Mouse (Mus musculus): ENCODE measurements at regions not wholly inside any gene's neighbourhood (a gene's known extent, or its start where the extent isn't known, plus 50 kb on each side); places are given as distances from the start of the nearest gene placed in this dataset.

GRCm38 (mm10) chr10:45892464-45892863 lies 314.8 kb downstream of the Hace1 start:
- Histone ChIP-seq H3K9ac (ENCODE audit: low read length) (no peak overlapping the region), H3K4me2 (ENCODE audit: low read length) (no peak overlapping the region), H3K27ac (replicated peaks in 1 of 2; ENCODE audit: control insufficient read depth in 1 of 2, insufficient read depth in 1 of 2, low read depth in 2 of 2, low read length in 2 of 2) (no peak overlapping the region), H3K4me1 (ENCODE audit: control insufficient read depth in 2 of 2, insufficient read depth in 2 of 2, low read length in 2 of 2) (peaks cover 3 to 4% of the 10 kb centered on the region in 2 experiments; a peak in 2 of 4 replicates), H3K4me3 (ENCODE audit: control insufficient read depth in 1 of 2, insufficient read depth in 1 of 2, low read depth in 1 of 2, low read length in 2 of 2) (no peak overlapping the region), H3K36me3 (ENCODE audit: control insufficient read depth, insufficient read depth, low read length) (no peaks in the 10 kb centered on the region), H3K9me3 (ENCODE audit: control insufficient read depth, low read length) (no peaks in the 10 kb centered on the region), H3K27me3 (ENCODE audit: control insufficient read depth, insufficient read depth, low read length) (no peaks in the 10 kb centered on the region)
- ATAC-seq (ENCODE audit: insufficient number of reproducible peaks, insufficient read depth, low FRiP score, low read depth), result no peak
- WGBS, result 77% methylated on average over 2 of the region's 2 CpGs

GRCm38 (mm10) chr10:45893894-45894831 lies 316.5 kb downstream of the Hace1 start:
- Histone ChIP-seq H3K27me3 (ENCODE audit: control insufficient read depth, insufficient read depth, low read length) (no peaks in the 10 kb centered on the region), H3K4me1 (ENCODE audit: control insufficient read depth in 2 of 2, insufficient read depth in 2 of 2, low read length in 2 of 2) (no peaks in the 10 kb centered on the region), H3K36me3 (ENCODE audit: control insufficient read depth, insufficient read depth, low read length) (no peaks in the 10 kb centered on the region), H3K4me2 (ENCODE audit: low read length) (no peak overlapping the region), H3K9me3 (ENCODE audit: control insufficient read depth, low read length) (no peaks in the 10 kb centered on the region), H3K4me3 (ENCODE audit: control insufficient read depth in 1 of 2, insufficient read depth in 1 of 2, low read depth in 1 of 2, low read length in 2 of 2) (no peak overlapping the region), H3K9ac (ENCODE audit: low read length) (no peak overlapping the region), H3K27ac (replicated peaks in 1 of 2; ENCODE audit: control insufficient read depth in 1 of 2, insufficient read depth in 1 of 2, low read depth in 2 of 2, low read length in 2 of 2) (no peak overlapping the region)
- ATAC-seq (ENCODE audit: insufficient number of reproducible peaks, insufficient read depth, low FRiP score, low read depth), result no peak
- WGBS, result 73% methylated on average over 2 of the region's 2 CpGs

- H3K4me2 ChIP-seq (ENCODE audit: low read length), result no peak overlapping the region
- H3K27ac ChIP-seq (replicated peaks in 1 of 2; ENCODE audit: control insufficient read depth in 1 of 2, insufficient read depth in 1 of 2, low read depth in 2 of 2, low read length in 2 of 2), result no peak overlapping the region
- WGBS, result 21% methylated on average over 3 of the region's 3 CpGs
- no peak for ATAC-seq (ENCODE audit: insufficient number of reproducible peaks, insufficient read depth, low FRiP score, low read depth)
- H3K9me3 ChIP-seq (ENCODE audit: control insufficient read depth, low read length), result no peaks in the 10 kb centered on the region
- H3K27me3 ChIP-seq (ENCODE audit: control insufficient read depth, insufficient read depth, low read length), result no peaks in the 10 kb centered on the region
- H3K4me3 ChIP-seq (ENCODE audit: control insufficient read depth in 1 of 2, insufficient read depth in 1 of 2, low read depth in 1 of 2, low read length in 2 of 2), result no peak overlapping the region
- no peaks in the 10 kb centered on the region for H3K36me3 ChIP-seq (ENCODE audit: control insufficient read depth, insufficient read depth, low read length)
- no peaks in the 10 kb centered on the region for H3K4me1 ChIP-seq (ENCODE audit: control insufficient read depth in 2 of 2, insufficient read depth in 2 of 2, low read length in 2 of 2)
- H3K9ac ChIP-seq (ENCODE audit: low read length), result no peak overlapping the region
Observed at GRCm38 (mm10) chr10:45916928-45917327, 339.3 kb downstream of the Hace1 start.

- H3K4me3 ChIP-seq (ENCODE audit: control insufficient read depth in 1 of 2, insufficient read depth in 1 of 2, low read depth in 1 of 2, low read length in 2 of 2), result no peak overlapping the region
- H3K9ac ChIP-seq (ENCODE audit: low read length), result no peak overlapping the region
- no peaks in the 10 kb centered on the region for H3K4me1 ChIP-seq (ENCODE audit: control insufficient read depth in 2 of 2, insufficient read depth in 2 of 2, low read length in 2 of 2)
- no peaks in the 10 kb centered on the region for H3K27me3 ChIP-seq (ENCODE audit: control insufficient read depth, insufficient read depth, low read length)
- no peaks in the 10 kb centered on the region for H3K9me3 ChIP-seq (ENCODE audit: control insufficient read depth, low read length)
- no peak overlapping the region for H3K27ac ChIP-seq (replicated peaks in 1 of 2; ENCODE audit: control insufficient read depth in 1 of 2, insufficient read depth in 1 of 2, low read depth in 2 of 2, low read length in 2 of 2)
- no peaks in the 10 kb centered on the region for H3K36me3 ChIP-seq (ENCODE audit: control insufficient read depth, insufficient read depth, low read length)
- 44% methylated on average over 1 of the region's 1 CpGs for WGBS
- no peak for ATAC-seq (ENCODE audit: insufficient number of reproducible peaks, insufficient read depth, low FRiP score, low read depth)
- H3K4me2 ChIP-seq (ENCODE audit: low read length), result no peak overlapping the region
Observed at GRCm38 (mm10) chr10:45925746-45926145, 348.1 kb downstream of the Hace1 start.

- Histone ChIP-seq H3K36me3 (ENCODE audit: control insufficient read depth, insufficient read depth, low read length) (no peaks in the 10 kb centered on the region), H3K4me1 (ENCODE audit: control insufficient read depth in 2 of 2, insufficient read depth in 2 of 2, low read length in 2 of 2) (no peaks in the 10 kb centered on the region), H3K27me3 (ENCODE audit: control insufficient read depth, insufficient read depth, low read length) (no peaks in the 10 kb centered on the region), H3K4me3 (ENCODE audit: control insufficient read depth in 1 of 2, insufficient read depth in 1 of 2, low read depth in 1 of 2, low read length in 2 of 2) (no peak overlapping the region), H3K9me3 (ENCODE audit: control insufficient read depth, low read length) (no peaks in the 10 kb centered on the region), H3K9ac (ENCODE audit: low read length) (no peak overlapping the region), H3K4me2 (ENCODE audit: low read length) (no peak overlapping the region), H3K27ac (replicated peaks in 1 of 2; ENCODE audit: control insufficient read depth in 1 of 2, insufficient read depth in 1 of 2, low read depth in 2 of 2, low read length in 2 of 2) (no peak overlapping the region)
- ATAC-seq (ENCODE audit: insufficient number of reproducible peaks, insufficient read depth, low FRiP score, low read depth), result no peak
- WGBS, result 84% methylated on average over 4 of the region's 4 CpGs
Observed at GRCm38 (mm10) chr10:45933631-45934310, 356.1 kb downstream of the Hace1 start.

- H3K4me1 ChIP-seq (ENCODE audit: control insufficient read depth in 2 of 2, insufficient read depth in 2 of 2, low read length in 2 of 2), result no peaks in the 10 kb centered on the region
- no peak for ATAC-seq (ENCODE audit: insufficient number of reproducible peaks, insufficient read depth, low FRiP score, low read depth)
- no peak overlapping the region for H3K4me3 ChIP-seq (ENCODE audit: control insufficient read depth in 1 of 2, insufficient read depth in 1 of 2, low read depth in 1 of 2, low read length in 2 of 2)
- H3K36me3 ChIP-seq (ENCODE audit: control insufficient read depth, insufficient read depth, low read length), result no peaks in the 10 kb centered on the region
- no peak overlapping the region for H3K9ac ChIP-seq (ENCODE audit: low read length)
- H3K27ac ChIP-seq (replicated peaks in 1 of 2; ENCODE audit: control insufficient read depth in 1 of 2, insufficient read depth in 1 of 2, low read depth in 2 of 2, low read length in 2 of 2), result no peak overlapping the region
- H3K27me3 ChIP-seq (ENCODE audit: control insufficient read depth, insufficient read depth, low read length), result no peaks in the 10 kb centered on the region
- H3K4me2 ChIP-seq (ENCODE audit: low read length), result no peak overlapping the region
- no peaks in the 10 kb centered on the region for H3K9me3 ChIP-seq (ENCODE audit: control insufficient read depth, low read length)
Observed at GRCm38 (mm10) chr10:45957686-45958085, 380.1 kb downstream of the Hace1 start.

- H3K27ac ChIP-seq (replicated peaks in 1 of 2; ENCODE audit: control insufficient read depth in 1 of 2, insufficient read depth in 1 of 2, low read depth in 2 of 2, low read length in 2 of 2), result no peak overlapping the region
- no peaks in the 10 kb centered on the region for H3K27me3 ChIP-seq (ENCODE audit: control insufficient read depth, insufficient read depth, low read length)
- no peaks in the 10 kb centered on the region for H3K9me3 ChIP-seq (ENCODE audit: control insufficient read depth, low read length)
- no peaks in the 10 kb centered on the region for H3K36me3 ChIP-seq (ENCODE audit: control insufficient read depth, insufficient read depth, low read length)
- no peak overlapping the region for H3K4me3 ChIP-seq (ENCODE audit: control insufficient read depth in 1 of 2, insufficient read depth in 1 of 2, low read depth in 1 of 2, low read length in 2 of 2)
- no peak for ATAC-seq (ENCODE audit: insufficient number of reproducible peaks, insufficient read depth, low FRiP score, low read depth)
- no peaks in the 10 kb centered on the region for H3K4me1 ChIP-seq (ENCODE audit: control insufficient read depth in 2 of 2, insufficient read depth in 2 of 2, low read length in 2 of 2)
- 73% methylated on average over 1 of the region's 1 CpGs for WGBS
- H3K4me2 ChIP-seq (ENCODE audit: low read length), result no peak overlapping the region
- H3K9ac ChIP-seq (ENCODE audit: low read length), result no peak overlapping the region
Observed at GRCm38 (mm10) chr10:45972240-45972639, 394.6 kb downstream of the Hace1 start.

Data from heart, embryonic 14.5 days (tissue).